Mouse (Mus musculus) testis, adult 2 months (tissue): Measurements from ENCODE around the gene Plekhg5.

ENCODE experiments used
- CTCF ChIP-seq: fragments of 200-500 bp; IDR thresholded peaks from 2 replicates; pipeline ENCODE4 v1.5.1; 2012; ENCODE audit warnings: low read depth, mild to moderate bottlenecking, inconsistent platforms, low read length, moderate library complexity; ENCODE audit not compliant: control insufficient read depth, insufficient read depth, insufficient replicate concordance
- POLR2A ChIP-seq: fragments of 200-500 bp; IDR thresholded peaks from 2 replicates; pipeline ENCODE4 v1.6.1; 2012; ENCODE audit warnings: low read depth, mild to moderate bottlenecking, inconsistent platforms, low read length, moderate library complexity; ENCODE audit not compliant: control insufficient read depth

GRCm38 (mm10) chr4:152160748-152161147 is 88.5 kb downstream of the Plekhg5 start:
- TF ChIP-seq CTCF (no peak), POLR2A (no peak)
